Mouse (Mus musculus) embryonic facial prominence, embryonic 14.5 days (tissue): ENCODE measurements around the gene Aqp1. TPM values are rescaled to one million over a fixed set of nuclear protein-coding genes. Genes with fewer than 3 reads are reported as not detected.

Experiments
- ATAC-seq: fragments of 200-750 bp; cut with Nextera tagmentation; 2 replicates; pipeline ENCODE4 v1.8.0; 2017; ENCODE audit warnings: low read depth, moderate number of reproducible peaks, moderate TSS enrichment
- DNase-seq: peaks from one replicate; pipeline ENCODE4 v3.0.0-alpha.2; 2015; ENCODE audit warnings: low spot score
- H3K27ac ChIP-seq: fragments of 300-500 bp; sonication (generic); replicated peaks from 2 replicates; pipeline ENCODE4 v1.5.1; 2014; ENCODE audit warnings: low read depth, mild to moderate bottlenecking, low read length, moderate library complexity
- H3K27me3 ChIP-seq: fragments of 300-500 bp; sonication (generic); replicated peaks from 2 replicates; pipeline ENCODE4 v1.6.1; 2014; ENCODE audit warnings: low read length; ENCODE audit not compliant: control insufficient read depth, insufficient read depth
- H3K36me3 ChIP-seq: fragments of 300-500 bp; sonication (generic); 2 replicates; pipeline ENCODE4 v1.6.1; 2014; ENCODE audit warnings: low read length, mixed read lengths; ENCODE audit not compliant: control insufficient read depth, insufficient read depth
- H3K4me1 ChIP-seq: fragments of 300-500 bp; sonication (generic); 2 replicates; pipeline ENCODE4 v1.6.1; 2014; ENCODE audit warnings: antibody characterized with exemption, low read length; ENCODE audit not compliant: control insufficient read depth, insufficient read depth
- H3K4me2 ChIP-seq: fragments of 300-500 bp; sonication (generic); 2 replicates; pipeline ENCODE4 v1.6.1; 2014; ENCODE audit warnings: low read depth, mild to moderate bottlenecking, low read length, moderate library complexity, mixed read lengths
- H3K4me3 ChIP-seq: fragments of 300-500 bp; sonication (generic); 2 replicates; pipeline ENCODE4 v1.5.1; 2014; ENCODE audit warnings: low read depth, mild to moderate bottlenecking, low read length
- H3K9ac ChIP-seq: fragments of 300-500 bp; sonication (generic); 2 replicates; pipeline ENCODE4 v1.6.1; 2014; ENCODE audit warnings: low read depth, mild to moderate bottlenecking, low read length, moderate library complexity, mixed read lengths
- H3K9me3 ChIP-seq: fragments of 300-500 bp; sonication (generic); 2 replicates; pipeline ENCODE4 v1.6.1; 2016; ENCODE audit warnings: low read length; ENCODE audit not compliant: control insufficient read depth
- WGBS: fragments of 180-500 bp; shearing (Covaris S2); extraction: QIAGEN DNeasy Blood & Tissue Kit; methylation state at CpG from one replicate; pipeline ENCODE4 v1.1.7; 2014; 5-methylcytosine and 5-hydroxymethylcytosine counted together
- polyA plus RNA-seq: library from polyadenylated mRNA; unstranded; fragments of >200 nt; fragmentation: Nextera tagmentation; extraction: Ambion mirVana; gene quantifications from 2 replicates; pipeline ENCODE4 v1.2.1, GENCODE M21; 2014

Gene Aqp1
- polyA plus RNA-seq, 1 experiment from 2014 or later = 20.4 TPM

- Histone ChIP-seq H3K36me3 (no peaks in the 10 kb centered on the region), H3K4me3 (no peak overlapping the region), H3K27me3 (no peaks in the 10 kb centered on the region), H3K9ac (no peak overlapping the region), H3K4me1 (no peaks in the 10 kb centered on the region; the same call in 1 of the 2 replicates), H3K4me2 (no peak overlapping the region), H3K27ac (no peak overlapping the region), H3K9me3 (no peaks in the 10 kb centered on the region)
- peak; percentile 33 for DNase-seq
- ATAC-seq = no peak
- 62% methylated on average over 5 of the region's 5 CpGs for WGBS
Measured at GRCm38 (mm10) chr6:55376511-55376910, 40.3 kb downstream of the Aqp1 start.

DNA sequence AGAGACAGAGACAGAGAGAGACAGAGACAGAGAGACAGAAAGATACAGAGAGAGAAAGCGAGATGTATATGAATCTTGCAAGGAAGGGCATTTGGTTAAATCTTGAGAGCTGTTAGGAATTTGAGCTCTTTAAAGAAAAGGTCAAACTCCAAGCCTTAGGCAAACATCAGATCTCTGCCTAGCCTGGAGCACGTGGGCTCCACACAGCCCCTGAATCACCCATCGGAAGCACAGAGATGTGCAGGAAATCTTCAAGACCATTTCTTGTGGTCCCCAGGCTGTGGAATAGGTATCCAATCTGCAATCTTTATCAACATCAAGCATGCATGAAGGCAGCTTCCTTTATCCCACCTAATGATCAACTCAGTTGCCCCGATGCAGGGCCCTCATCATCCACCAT, 41.2 kb downstream of the Aqp1 start:
- WGBS = 74% methylated on average over 4 of the region's 4 CpGs
- H3K27ac ChIP-seq = no peak overlapping the region
- H3K36me3 ChIP-seq = no peaks in the 10 kb centered on the region
- no peaks in the 10 kb centered on the region for H3K27me3 ChIP-seq
- no peak overlapping the region for H3K4me2 ChIP-seq
- no peaks in the 10 kb centered on the region for H3K9me3 ChIP-seq
- DNase-seq = no peak
- no peaks in the 10 kb centered on the region; the same call in 1 of the 2 replicates for H3K4me1 ChIP-seq
- ATAC-seq = no peak
- no peak overlapping the region for H3K9ac ChIP-seq
- H3K4me3 ChIP-seq = no peak overlapping the region

DNA sequence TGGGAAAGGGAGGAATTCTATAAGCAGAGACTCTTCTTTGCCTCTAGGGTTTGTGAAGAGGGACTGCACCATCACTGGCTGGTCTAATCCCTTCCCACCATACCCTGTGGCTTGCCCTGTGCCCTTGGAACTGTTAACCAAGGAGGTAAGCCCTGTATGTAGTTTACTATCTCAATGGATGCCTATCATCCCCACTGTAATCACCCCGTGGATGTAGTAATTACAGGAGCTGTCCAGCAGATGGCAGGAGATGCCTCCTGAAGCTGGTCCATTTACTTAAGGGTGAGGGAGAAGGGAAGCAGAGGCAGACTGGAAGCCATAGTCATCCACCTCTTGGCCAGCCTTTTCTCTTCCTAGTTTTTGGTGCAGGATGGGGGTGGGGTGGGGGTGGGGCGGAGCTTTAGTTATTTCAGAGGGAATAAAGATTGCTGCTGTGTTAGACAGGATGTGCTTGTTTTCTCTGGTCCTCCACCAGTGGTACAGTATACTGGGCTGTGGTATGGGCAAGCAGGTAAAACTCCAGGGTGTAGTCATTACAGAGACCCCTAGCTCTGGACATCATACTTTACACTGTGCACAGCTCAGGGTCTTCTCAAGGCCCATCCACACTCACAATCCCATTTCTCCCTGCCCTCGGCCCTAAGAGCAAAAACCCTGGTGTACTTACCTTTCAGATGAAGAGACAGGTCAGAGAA, 43.6 kb downstream of the Aqp1 start:
- H3K4me1 ChIP-seq = no peaks in the 10 kb centered on the region; the same call in 1 of the 2 replicates
- H3K27ac ChIP-seq = no peak overlapping the region
- WGBS = 38% methylated on average over 3 of the region's 3 CpGs
- H3K36me3 ChIP-seq = no peaks in the 10 kb centered on the region
- no peaks in the 10 kb centered on the region for H3K9me3 ChIP-seq
- DNase-seq (no peak), ATAC-seq (peak; percentile 42; the same call in 1 of the 2 replicates)
- H3K4me3 ChIP-seq = no peak overlapping the region
- H3K4me2 ChIP-seq = no peak overlapping the region
- H3K9ac ChIP-seq = no peak overlapping the region
- no peaks in the 10 kb centered on the region for H3K27me3 ChIP-seq

- ATAC-seq (no peak), DNase-seq (no peak)
- Histone ChIP-seq H3K36me3 (no peaks in the 10 kb centered on the region), H3K27me3 (no peaks in the 10 kb centered on the region), H3K4me1 (no peaks in the 10 kb centered on the region), H3K4me3 (no peak overlapping the region), H3K27ac (no peak overlapping the region), H3K9ac (no peak overlapping the region), H3K9me3 (no peaks in the 10 kb centered on the region), H3K4me2 (no peak overlapping the region)
- 75% methylated on average over 4 of the region's 4 CpGs for WGBS
Measured at GRCm38 (mm10) chr6:55381966-55382365, 45.7 kb downstream of the Aqp1 start.

GRCm38 (mm10) chr6:55383897-55384296, 47.7 kb downstream of the Aqp1 start:
- Histone ChIP-seq H3K9ac (no peak overlapping the region), H3K4me2 (no peak overlapping the region), H3K27ac (no peak overlapping the region), H3K4me1 (0 out of 2 replicates have a peak, but pooled peaks cover 7% of the 10 kb centered on the region), H3K9me3 (no peaks in the 10 kb centered on the region), H3K4me3 (no peak overlapping the region), H3K36me3 (no peaks in the 10 kb centered on the region), H3K27me3 (no peaks in the 10 kb centered on the region)
- WGBS = 8% methylated on average over 1 of the region's 1 CpGs
- DNase-seq = peak; percentile 40
- ATAC-seq = no peak

GRCm38 (mm10) chr6:55384356-55384951, 48.2 kb downstream of the Aqp1 start:
- Histone ChIP-seq H3K4me1 (0 out of 2 replicates have a peak, but pooled peaks cover 8% of the 10 kb centered on the region), H3K4me2 (no peak overlapping the region), H3K36me3 (no peaks in the 10 kb centered on the region), H3K9me3 (no peaks in the 10 kb centered on the region), H3K27ac (no peak overlapping the region), H3K9ac (no peak overlapping the region), H3K4me3 (no peak overlapping the region), H3K27me3 (no peaks in the 10 kb centered on the region)
- WGBS = 61% methylated on average over 5 of the region's 5 CpGs
- no peak for DNase-seq
- no peak for ATAC-seq

GRCm38 (mm10) chr6:55388546-55389169, 52.4 kb downstream of the Aqp1 start:
- H3K4me1 ChIP-seq = 0 out of 2 replicates have a peak, but pooled peaks cover 8% of the 10 kb centered on the region
- WGBS = 38% methylated on average over 12 of the region's 12 CpGs
- no peak overlapping the region for H3K27ac ChIP-seq
- H3K4me3 ChIP-seq = no peak overlapping the region
- H3K27me3 ChIP-seq = no peaks in the 10 kb centered on the region
- peak; percentile 43 for DNase-seq
- H3K9me3 ChIP-seq = no peaks in the 10 kb centered on the region
- no peak overlapping the region for H3K4me2 ChIP-seq
- ATAC-seq = peak; percentile 73
- no peak overlapping the region for H3K9ac ChIP-seq
- H3K36me3 ChIP-seq = no peaks in the 10 kb centered on the region

DNA sequence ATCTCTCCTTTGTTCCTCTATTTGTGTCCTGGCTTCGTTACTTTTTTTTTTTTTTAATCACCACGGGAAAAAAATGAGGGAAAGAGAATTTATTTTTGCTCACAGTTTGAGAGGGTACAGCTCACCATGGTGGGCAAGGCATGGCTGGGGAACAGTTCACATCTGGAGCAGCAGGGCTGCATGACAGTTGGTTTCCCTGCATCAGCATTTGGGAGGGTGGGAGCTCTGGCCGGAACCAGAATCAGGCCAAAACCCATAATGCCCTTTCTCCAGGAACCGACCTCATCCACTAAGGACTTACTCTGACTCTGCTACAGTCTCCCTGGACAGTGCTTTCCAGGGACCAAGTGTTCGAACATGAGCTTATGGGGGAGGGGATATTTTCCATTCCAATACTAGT, 53.1 kb downstream of the Aqp1 start:
- no peak overlapping the region for H3K4me2 ChIP-seq
- no peak for ATAC-seq

More for the DNA sequence above, 53.1 kb downstream of the Aqp1 start:
- no peak for DNase-seq
- Histone ChIP-seq H3K9ac (no peak overlapping the region), H3K36me3 (no peaks in the 10 kb centered on the region), H3K4me3 (no peak overlapping the region), H3K4me1 (0 out of 2 replicates have a peak, but pooled peaks cover 8% of the 10 kb centered on the region), H3K9me3 (no peaks in the 10 kb centered on the region), H3K27me3 (no peaks in the 10 kb centered on the region), H3K27ac (no peak overlapping the region)
- 74% methylated on average over 5 of the region's 5 CpGs for WGBS
